Mouse (Mus musculus): Measurements from ENCODE around the gene Snx12. TPM values are rescaled to one million over a fixed set of nuclear protein-coding genes. Genes with fewer than 3 reads are reported as not detected.

Snx12 gene
- polyA plus RNA-seq (2015; fragmentation: Nextera tagmentation; extraction: Ambion mirVana) = 42.2 and 48.0 TPM in 2 replicates

GRCm38 (mm10) chrX:101221834-101222795, at the start of gene Snx12:
Gene Snx12, minus strand, starts transcription at chrX:101222563.
- Histone ChIP-seq H3K9me3 (replicated peaks) (no peaks in the 10 kb centered on the region), H3K27me3 (replicated peaks) (peaks cover 3% of the 10 kb centered on the region; the same call in 1 of the 2 replicates), H3K4me1 (peaks cover 8% of the 10 kb centered on the region; the same call in 1 of the 2 replicates), H3K36me3 (no peaks in the 10 kb centered on the region), H3K4me2 (peak within 1 kb of the TSS; percentile 59), H3K27ac (replicated peaks) (peak within 1 kb of the TSS; percentile 86), H3K9ac (replicated peaks) (peak within 1 kb of the TSS; percentile 53), H3K4me3 (replicated peaks) (peak within 1 kb of the TSS; percentile 59)
- 20% methylated on average over 54 of the region's 55 CpGs for WGBS
- ATAC-seq (ENCODE audit: low FRiP score) = peak; percentile 97

GRCm38 (mm10) chrX:101268755-101269124, 46.4 kb upstream of the Snx12 start, which contains the start of gene Gm20489:
Gene Gm20489, minus strand, starts transcription at chrX:101269023.
- no peaks in the 10 kb centered on the region for H3K4me1 ChIP-seq
- no peaks in the 10 kb centered on the region for H3K36me3 ChIP-seq
- no peak within 1 kb of the TSS for H3K4me3 ChIP-seq (replicated peaks)
- H3K27me3 ChIP-seq (replicated peaks) = no peaks in the 10 kb centered on the region; the same call in 1 of the 2 replicates
- H3K9ac ChIP-seq (replicated peaks) = no peak within 1 kb of the TSS
- H3K27ac ChIP-seq (replicated peaks) = no peak within 1 kb of the TSS
- 52% methylated on average over 3 of the region's 3 CpGs for WGBS
- H3K9me3 ChIP-seq (replicated peaks) = no peaks in the 10 kb centered on the region
- H3K4me2 ChIP-seq = no peak within 1 kb of the TSS
- ATAC-seq (ENCODE audit: low FRiP score) = no peak

GRCm38 (mm10) chrX:101268025-101268754, 45.8 kb upstream of the Snx12 start, which contains the start of gene Il2rg:
Gene Il2rg, minus strand, starts transcription at chrX:101268255.
- Histone ChIP-seq H3K9ac (replicated peaks) (no peak within 1 kb of the TSS), H3K27ac (replicated peaks) (no peak within 1 kb of the TSS), H3K4me2 (no peak within 1 kb of the TSS), H3K4me1 (no peaks in the 10 kb centered on the region), H3K36me3 (no peaks in the 10 kb centered on the region), H3K27me3 (replicated peaks) (no peaks in the 10 kb centered on the region; the same call in 1 of the 2 replicates), H3K9me3 (replicated peaks) (no peaks in the 10 kb centered on the region), H3K4me3 (replicated peaks) (no peak within 1 kb of the TSS)
- WGBS = 74% methylated on average over 5 of the region's 5 CpGs
- no peak for ATAC-seq (ENCODE audit: low FRiP score)

GRCm38 (mm10) chrX:101266631-101267030, 44.3 kb upstream of the Snx12 start:
- H3K9me3 ChIP-seq (replicated peaks) = no peaks in the 10 kb centered on the region
- no peak overlapping the region for H3K4me3 ChIP-seq (replicated peaks)
- ATAC-seq (ENCODE audit: low FRiP score) = no peak
- 92% methylated on average over 6 of the region's 6 CpGs for WGBS
- H3K9ac ChIP-seq (replicated peaks) = no peak overlapping the region
- H3K27me3 ChIP-seq (replicated peaks) = no peaks in the 10 kb centered on the region
- no peaks in the 10 kb centered on the region for H3K36me3 ChIP-seq
- H3K27ac ChIP-seq (replicated peaks) = no peak overlapping the region
- no peaks in the 10 kb centered on the region for H3K4me1 ChIP-seq
- no peak overlapping the region for H3K4me2 ChIP-seq

- Histone ChIP-seq H3K27me3 (replicated peaks) (no peaks in the 10 kb centered on the region), H3K4me1 (no peaks in the 10 kb centered on the region), H3K9ac (replicated peaks) (no peak within 1 kb of the TSS), H3K36me3 (no peaks in the 10 kb centered on the region), H3K27ac (replicated peaks) (no peak within 1 kb of the TSS), H3K9me3 (replicated peaks) (no peaks in the 10 kb centered on the region), H3K4me3 (replicated peaks) (no peak within 1 kb of the TSS), H3K4me2 (no peak within 1 kb of the TSS)
- no peak for ATAC-seq (ENCODE audit: low FRiP score)
- 83% methylated on average over 1 of the region's 1 CpGs for WGBS
These were observed 41.5 kb upstream of the Snx12 start, which contains the start of gene Gm614 for GRCm38 (mm10) chrX:101263892-101264291. Gene Gm614, minus strand, starts transcription at chrX:101263992.

GRCm38 (mm10) chrX:101260441-101261325, 38.3 kb upstream of the Snx12 start:
- H3K27ac ChIP-seq (replicated peaks) = no peak overlapping the region
- no peak for ATAC-seq (ENCODE audit: low FRiP score)
- peaks cover under 1% of the 10 kb centered on the region; the same call in 1 of the 2 replicates for H3K4me1 ChIP-seq
- H3K4me3 ChIP-seq (replicated peaks) = no peak overlapping the region
- H3K4me2 ChIP-seq = no peak overlapping the region
- H3K9me3 ChIP-seq (replicated peaks) = no peaks in the 10 kb centered on the region
- no peak overlapping the region for H3K9ac ChIP-seq (replicated peaks)
- no peaks in the 10 kb centered on the region for H3K27me3 ChIP-seq (replicated peaks)
- no peaks in the 10 kb centered on the region for H3K36me3 ChIP-seq
- WGBS = 30% methylated on average over 8 of the region's 13 CpGs

- 87% methylated on average over 13 of the region's 13 CpGs for WGBS
- H3K27me3 ChIP-seq (replicated peaks) = no peaks in the 10 kb centered on the region
- no peak overlapping the region for H3K4me2 ChIP-seq
- no peaks in the 10 kb centered on the region for H3K9me3 ChIP-seq (replicated peaks)
- ATAC-seq (ENCODE audit: low FRiP score) = no peak
- H3K4me3 ChIP-seq (replicated peaks) = no peak overlapping the region
- peaks cover 11% of the 10 kb centered on the region; the same call in 1 of the 2 replicates for H3K4me1 ChIP-seq
- H3K36me3 ChIP-seq = no peaks in the 10 kb centered on the region
- no peak overlapping the region for H3K9ac ChIP-seq (replicated peaks)
- H3K27ac ChIP-seq (replicated peaks) = no peak overlapping the region
These were observed 34.2 kb upstream of the Snx12 start for GRCm38 (mm10) chrX:101256603-101257002.

GRCm38 (mm10) chrX:101254740-101255139, 32.4 kb upstream of the Snx12 start:
- Histone ChIP-seq H3K4me2 (peak overlapping the region; percentile 75), H3K9me3 (replicated peaks) (no peaks in the 10 kb centered on the region), H3K36me3 (no peaks in the 10 kb centered on the region), H3K9ac (replicated peaks) (peak overlapping the region; percentile 46), H3K27ac (replicated peaks) (no peak overlapping the region), H3K27me3 (replicated peaks) (no peaks in the 10 kb centered on the region), H3K4me3 (replicated peaks) (peak overlapping the region; percentile 52), H3K4me1 (peaks cover 11% of the 10 kb centered on the region; the same call in 1 of the 2 replicates)
- peak; percentile 45; the same call in 1 of the 2 replicates for ATAC-seq (ENCODE audit: low FRiP score)
- 16% methylated on average over 26 of the region's 26 CpGs for WGBS

- Histone ChIP-seq H3K9ac (replicated peaks) (peak within 1 kb of the TSS; percentile 46), H3K4me2 (peak within 1 kb of the TSS; percentile 75), H3K4me3 (replicated peaks) (peak within 1 kb of the TSS; percentile 52), H3K36me3 (no peaks in the 10 kb centered on the region), H3K27ac (replicated peaks) (no peak within 1 kb of the TSS), H3K27me3 (replicated peaks) (no peaks in the 10 kb centered on the region), H3K4me1 (peaks cover 11% of the 10 kb centered on the region; the same call in 1 of the 2 replicates), H3K9me3 (replicated peaks) (no peaks in the 10 kb centered on the region)
- peak; percentile 95 for ATAC-seq (ENCODE audit: low FRiP score)
- 21% methylated on average over 47 of the region's 47 CpGs for WGBS
These were observed 31.8 kb upstream of the Snx12 start, which contains the start of gene Foxo4 for GRCm38 (mm10) chrX:101253952-101254729. Gene Foxo4, plus strand, starts transcription at chrX:101254528.

GRCm38 (mm10) chrX:101245011-101245410, 22.6 kb upstream of the Snx12 start:
- Histone ChIP-seq H3K9me3 (replicated peaks) (no peaks in the 10 kb centered on the region), H3K4me1 (no peaks in the 10 kb centered on the region), H3K4me3 (replicated peaks) (no peak overlapping the region), H3K36me3 (no peaks in the 10 kb centered on the region), H3K27ac (replicated peaks) (no peak overlapping the region), H3K27me3 (replicated peaks) (no peaks in the 10 kb centered on the region), H3K4me2 (no peak overlapping the region), H3K9ac (replicated peaks) (no peak overlapping the region)
- no peak for ATAC-seq (ENCODE audit: low FRiP score)
- 25% methylated on average over 1 of the region's 1 CpGs for WGBS

All from neural tube, embryonic 15.5 days (tissue).